Mouse (Mus musculus): ENCODE data around the gene Cdkl3. TPM values are rescaled to one million over a fixed set of nuclear protein-coding genes. Genes with fewer than 3 reads are reported as not detected.

Cdkl3 gene
- polyA plus RNA-seq, 1 experiment: 0.24 TPM

DNA sequence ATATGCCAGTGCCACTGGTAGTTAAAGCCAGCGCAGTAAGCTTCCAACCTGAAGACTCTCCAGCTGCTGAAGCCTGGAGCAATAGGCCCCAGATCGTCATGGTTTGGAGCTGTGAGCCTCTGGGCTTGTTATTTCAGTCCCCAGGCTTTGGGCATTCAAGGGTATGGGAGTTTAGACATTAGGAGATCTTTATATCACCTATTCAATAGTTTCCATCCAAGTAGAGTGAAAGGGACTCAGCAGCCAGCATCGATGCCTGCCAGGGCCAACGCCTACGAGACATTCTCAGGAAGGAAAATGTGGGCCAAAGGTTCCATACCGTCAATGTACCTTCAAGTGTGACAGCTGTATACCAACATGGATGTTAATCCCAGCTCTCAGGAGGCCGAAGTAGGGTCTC is 41.7 kb upstream of the Cdkl3 start:
- 94% methylated on average over 7 of the region's 7 CpGs for WGBS
- TF ChIP-seq POLR2A (IDR thresholded peaks at IDR 0.05; ENCODE audit: low read depth, low read length) (no peak), CTCF (IDR thresholded peaks at IDR 0.05; ENCODE audit: extremely low read depth, insufficient read length, insufficient replicate concordance, low read depth, low read length) (no peak)
- no peak overlapping the region for H3K4me3 ChIP-seq (ENCODE audit: low read depth, low read length)
- H3K27me3 ChIP-seq (ENCODE audit: control insufficient read depth, insufficient read depth, low read length): no peaks in the 10 kb centered on the region
- H3K4me1 ChIP-seq (ENCODE audit: control insufficient read depth, insufficient read depth, insufficient read length, low read length): peaks cover 2% of the 10 kb centered on the region
- H3K36me3 ChIP-seq (ENCODE audit: control insufficient read depth, insufficient read depth, low read length): no peaks in the 10 kb centered on the region
- H3K27ac ChIP-seq (ENCODE audit: insufficient read depth, low read depth, low read length): no peak overlapping the region

DNA sequence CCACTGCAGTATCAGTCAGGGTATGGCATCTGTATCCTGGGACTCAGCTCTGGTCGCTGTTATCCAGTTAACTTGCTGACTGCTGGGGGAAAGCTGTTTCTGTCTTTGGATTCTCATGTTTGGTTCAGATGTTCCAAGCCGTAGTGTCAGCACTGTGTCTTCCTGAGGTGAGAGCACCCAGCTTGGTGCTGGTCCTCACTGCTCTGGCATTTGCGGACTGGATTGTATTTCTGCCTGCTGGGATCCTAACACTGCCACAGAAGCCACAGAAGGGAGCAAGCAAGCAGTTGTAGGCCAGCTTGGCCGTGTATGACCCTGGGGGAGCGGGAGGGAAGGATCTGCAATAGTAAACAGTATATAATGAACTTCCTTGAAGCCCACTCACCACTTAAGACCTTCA is 37.4 kb upstream of the Cdkl3 start:
- WGBS: 83% methylated on average over 5 of the region's 5 CpGs
- Histone ChIP-seq H3K4me1 (ENCODE audit: control insufficient read depth, insufficient read depth, insufficient read length, low read length) (peaks cover 4% of the 10 kb centered on the region), H3K27ac (ENCODE audit: insufficient read depth, low read depth, low read length) (no peak overlapping the region), H3K27me3 (ENCODE audit: control insufficient read depth, insufficient read depth, low read length) (no peaks in the 10 kb centered on the region), H3K36me3 (ENCODE audit: control insufficient read depth, insufficient read depth, low read length) (peaks cover 10% of the 10 kb centered on the region), H3K4me3 (ENCODE audit: low read depth, low read length) (no peak overlapping the region)
- TF ChIP-seq CTCF (IDR thresholded peaks at IDR 0.05; ENCODE audit: extremely low read depth, insufficient read length, insufficient replicate concordance, low read depth, low read length) (no peak), POLR2A (IDR thresholded peaks at IDR 0.05; ENCODE audit: low read depth, low read length) (no peak)

DNA sequence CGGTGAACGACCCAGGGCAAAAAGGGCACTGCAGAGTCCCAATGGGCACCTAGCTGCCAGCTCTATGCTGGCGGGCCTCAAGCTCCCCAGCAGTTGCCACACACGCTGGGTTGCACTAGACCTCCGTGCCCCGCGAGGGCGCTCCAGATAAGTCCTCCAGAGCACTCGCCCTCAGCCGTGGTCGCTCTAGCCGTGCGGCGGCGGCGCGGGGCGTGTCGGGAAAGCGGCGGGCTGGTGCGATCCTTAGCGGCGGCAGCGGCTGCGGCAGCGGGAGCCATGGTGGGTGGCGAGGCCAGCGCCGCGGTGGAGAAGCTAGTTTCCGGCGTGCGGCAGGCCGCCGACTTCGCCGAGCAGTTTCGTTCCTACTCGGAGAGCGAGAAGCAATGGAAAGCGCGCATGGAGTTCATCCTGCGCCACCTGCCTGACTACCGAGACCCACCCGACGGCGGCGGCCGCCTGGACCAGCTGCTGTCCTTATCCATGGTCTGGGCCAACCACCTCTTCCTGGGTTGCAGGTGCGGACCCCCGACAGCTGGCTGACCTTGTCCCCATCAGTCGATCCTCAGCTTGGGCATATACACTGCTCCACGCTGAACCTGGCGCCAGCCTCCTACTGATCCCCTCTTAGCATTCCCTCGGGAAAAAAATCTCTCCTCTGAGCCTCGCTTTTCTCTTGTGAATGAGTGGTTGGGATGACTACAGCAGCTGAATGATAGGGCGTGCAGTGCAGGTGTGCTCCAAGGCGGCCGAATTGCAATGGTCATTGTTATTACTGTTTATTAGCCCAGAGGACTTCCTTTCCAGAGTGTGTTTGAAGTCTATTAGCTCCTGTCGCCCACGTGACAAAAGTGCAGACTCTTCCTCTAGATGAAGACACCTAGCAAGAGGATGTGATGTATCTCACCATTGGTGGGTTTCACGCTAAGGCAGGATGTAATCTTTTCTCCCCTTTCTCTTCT is 36.3 kb upstream of the Cdkl3 start, which contains the start of gene Cdkn2aipnl:
TSS of gene Cdkn2aipnl (plus strand) at position 219 of the 959 bp plus-strand sequence.
- Histone ChIP-seq H3K4me1 (ENCODE audit: control insufficient read depth, insufficient read depth, insufficient read length, low read length) (peaks cover 4% of the 10 kb centered on the region), H3K36me3 (ENCODE audit: control insufficient read depth, insufficient read depth, low read length) (peaks cover 21% of the 10 kb centered on the region), H3K27ac (ENCODE audit: insufficient read depth, low read depth, low read length) (peak within 1 kb of the TSS; percentile 39), H3K4me3 (ENCODE audit: low read depth, low read length) (peak within 1 kb of the TSS; percentile 92), H3K27me3 (ENCODE audit: control insufficient read depth, insufficient read depth, low read length) (no peaks in the 10 kb centered on the region)
- 1% methylated on average over 63 of the region's 63 CpGs for WGBS
- TF ChIP-seq CTCF (IDR thresholded peaks at IDR 0.05; ENCODE audit: extremely low read depth, insufficient read length, insufficient replicate concordance, low read depth, low read length): peak; percentile 85
- peak; percentile 66; the same call in 1 of the 2 replicates for TF ChIP-seq POLR2A (IDR thresholded peaks at IDR 0.05; ENCODE audit: low read depth, low read length)

DNA sequence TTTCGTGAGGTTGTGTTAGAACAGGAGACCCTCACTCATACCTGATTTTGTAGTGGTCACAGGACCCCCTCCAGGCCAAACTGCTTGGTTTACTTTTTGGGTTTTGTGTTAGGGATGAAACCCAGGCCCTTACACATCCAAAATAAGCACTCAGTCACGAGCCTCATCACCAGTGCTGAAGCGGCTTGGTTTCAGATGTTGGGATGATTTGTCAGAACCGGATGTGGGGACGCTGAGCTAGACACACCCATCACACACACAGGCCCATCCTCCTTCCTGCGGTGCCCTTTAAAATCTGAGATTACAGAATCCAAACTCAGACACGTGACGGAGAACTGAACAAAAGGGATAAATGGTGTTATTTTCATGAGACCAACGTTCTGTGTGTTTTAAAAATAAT is 35.1 kb upstream of the Cdkl3 start:
- TF ChIP-seq POLR2A (IDR thresholded peaks at IDR 0.05; ENCODE audit: low read depth, low read length) (no peak), CTCF (IDR thresholded peaks at IDR 0.05; ENCODE audit: extremely low read depth, insufficient read length, insufficient replicate concordance, low read depth, low read length) (no peak)
- 86% methylated on average over 9 of the region's 9 CpGs for WGBS
- Histone ChIP-seq H3K4me3 (ENCODE audit: low read depth, low read length) (no peak overlapping the region), H3K4me1 (ENCODE audit: control insufficient read depth, insufficient read depth, insufficient read length, low read length) (peaks cover 4% of the 10 kb centered on the region), H3K27ac (ENCODE audit: insufficient read depth, low read depth, low read length) (no peak overlapping the region), H3K27me3 (ENCODE audit: control insufficient read depth, insufficient read depth, low read length) (no peaks in the 10 kb centered on the region), H3K36me3 (ENCODE audit: control insufficient read depth, insufficient read depth, low read length) (peaks cover 29% of the 10 kb centered on the region)

DNA sequence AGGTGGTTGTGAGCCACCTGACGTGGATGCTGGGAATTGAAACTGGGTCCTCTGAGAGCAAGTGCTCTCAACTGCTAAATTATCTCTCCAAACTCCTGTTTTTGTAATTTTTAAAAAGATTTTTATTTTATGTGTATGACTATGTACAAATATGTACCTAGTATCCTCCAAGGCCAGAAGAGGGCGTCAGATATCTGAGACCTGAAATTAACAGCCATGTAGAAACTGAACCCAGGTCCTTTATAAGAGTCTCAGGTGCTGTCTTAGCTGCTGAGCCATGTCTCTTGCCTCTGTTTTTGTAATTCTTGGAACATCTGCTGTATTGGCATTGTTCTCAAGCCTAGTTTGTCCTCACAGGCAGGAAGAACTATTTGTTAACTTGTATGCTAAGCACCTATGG is 34.5 kb upstream of the Cdkl3 start:
- Histone ChIP-seq H3K27ac (ENCODE audit: insufficient read depth, low read depth, low read length) (no peak overlapping the region), H3K4me1 (ENCODE audit: control insufficient read depth, insufficient read depth, insufficient read length, low read length) (peaks cover 4% of the 10 kb centered on the region), H3K36me3 (ENCODE audit: control insufficient read depth, insufficient read depth, low read length) (peaks cover 30% of the 10 kb centered on the region), H3K27me3 (ENCODE audit: control insufficient read depth, insufficient read depth, low read length) (no peaks in the 10 kb centered on the region), H3K4me3 (ENCODE audit: low read depth, low read length) (no peak overlapping the region)
- TF ChIP-seq POLR2A (IDR thresholded peaks at IDR 0.05; ENCODE audit: low read depth, low read length): no peak
- no peak for TF ChIP-seq CTCF (IDR thresholded peaks at IDR 0.05; ENCODE audit: extremely low read depth, insufficient read length, insufficient replicate concordance, low read depth, low read length)
- 92% methylated on average over 2 of the region's 2 CpGs for WGBS

DNA sequence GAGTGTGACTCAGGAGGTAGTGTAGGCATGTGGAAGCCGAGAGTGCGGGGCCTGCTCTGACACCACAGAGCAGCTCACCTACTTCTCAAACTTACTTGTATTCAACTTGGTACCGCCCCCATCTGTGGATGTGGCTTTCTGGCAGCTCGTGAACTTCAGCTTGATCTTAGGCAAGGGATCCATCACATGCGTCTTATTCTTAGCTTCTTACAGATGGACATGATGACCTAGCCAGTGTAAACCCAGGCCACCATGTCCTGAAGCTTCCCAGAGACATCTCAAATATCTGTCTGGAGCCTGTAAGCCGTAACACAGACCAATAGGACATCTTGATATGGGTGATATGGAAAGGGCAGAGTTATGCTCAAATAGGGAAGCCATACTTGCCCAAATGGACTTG is 32.4 kb upstream of the Cdkl3 start:
- Histone ChIP-seq H3K27me3 (ENCODE audit: control insufficient read depth, insufficient read depth, low read length) (no peaks in the 10 kb centered on the region), H3K36me3 (ENCODE audit: control insufficient read depth, insufficient read depth, low read length) (peaks cover 38% of the 10 kb centered on the region)

DNA sequence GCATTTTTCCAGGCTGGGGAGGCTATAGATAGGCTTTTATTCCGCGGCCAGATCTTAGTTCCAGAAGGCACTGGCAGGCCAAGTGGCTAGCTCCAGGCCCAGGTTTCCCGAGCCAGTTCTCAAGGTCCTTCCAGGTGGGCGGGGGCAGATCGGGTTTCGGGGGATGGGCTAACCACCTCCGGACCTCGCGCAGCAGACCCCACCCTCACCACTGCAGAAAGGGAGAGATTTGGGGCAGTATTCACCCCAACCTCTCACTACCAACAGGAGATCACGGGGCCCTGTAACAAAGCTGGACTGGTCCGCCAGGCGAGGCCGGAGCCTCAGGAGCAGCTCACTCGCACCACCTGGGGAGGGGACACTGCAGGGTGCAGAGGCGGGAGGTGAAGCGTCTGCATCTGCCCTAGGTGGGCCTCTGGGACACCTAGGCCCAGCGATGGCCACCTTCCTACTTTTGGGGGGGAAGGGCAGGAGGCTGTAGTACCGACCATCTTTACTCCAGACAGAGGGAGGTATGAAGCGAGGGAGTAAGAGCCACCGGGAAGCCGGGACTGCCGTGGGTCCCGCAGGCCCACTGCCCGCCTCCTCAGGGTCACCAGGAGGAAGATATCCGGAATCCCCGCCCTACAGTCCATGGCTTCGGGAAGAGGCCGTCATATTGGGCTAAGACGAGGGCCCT is 4.3 kb upstream of the Cdkl3 start:
- Histone ChIP-seq H3K4me3 (ENCODE audit: low read depth, low read length) (peak overlapping the region; percentile 89), H3K27me3 (ENCODE audit: control insufficient read depth, insufficient read depth, low read length) (no peaks in the 10 kb centered on the region), H3K4me1 (ENCODE audit: control insufficient read depth, insufficient read depth, insufficient read length, low read length) (peaks cover 2% of the 10 kb centered on the region; the same call in 1 of the 2 replicates), H3K36me3 (ENCODE audit: control insufficient read depth, insufficient read depth, low read length) (peaks cover 28% of the 10 kb centered on the region), H3K27ac (ENCODE audit: insufficient read depth, low read depth, low read length) (peak overlapping the region; percentile 82)
- under 1% methylated on average over 29 of the region's 29 CpGs for WGBS
- no peak for TF ChIP-seq CTCF (IDR thresholded peaks at IDR 0.05; ENCODE audit: extremely low read depth, insufficient read length, insufficient replicate concordance, low read depth, low read length)
- TF ChIP-seq POLR2A (IDR thresholded peaks at IDR 0.05; ENCODE audit: low read depth, low read length): no peak

More for the DNA sequence above, 32.4 kb upstream of the Cdkl3 start:
- Histone ChIP-seq H3K27ac (ENCODE audit: insufficient read depth, low read depth, low read length) (no peak overlapping the region), H3K4me1 (ENCODE audit: control insufficient read depth, insufficient read depth, insufficient read length, low read length) (peaks cover 4% of the 10 kb centered on the region), H3K4me3 (ENCODE audit: low read depth, low read length) (no peak overlapping the region)
- TF ChIP-seq CTCF (IDR thresholded peaks at IDR 0.05; ENCODE audit: extremely low read depth, insufficient read length, insufficient replicate concordance, low read depth, low read length) (no peak), POLR2A (IDR thresholded peaks at IDR 0.05; ENCODE audit: low read depth, low read length) (no peak)
- WGBS: 95% methylated on average over 6 of the region's 6 CpGs
